Mouse (Mus musculus) forebrain, postnatal 0 days (tissue): ENCODE results near the gene Gtf2h1. TPM values are rescaled to one million over a fixed set of nuclear protein-coding genes. Genes with fewer than 3 reads are reported as not detected.
"Not testable (repeated sequence)": the region's sequence is repeated elsewhere in the genome, so short reads cannot be mapped to it uniquely, and the experiment has no call there.

ENCODE experiments used
- ATAC-seq: fragments of 200-750 bp; cut with Nextera tagmentation; 2 replicates; pipeline ENCODE4 v1.8.0; 2017; ENCODE audit warnings: mild to moderate bottlenecking, moderate library complexity
- DNase-seq: peaks from one replicate; pipeline ENCODE4 v3.0.0-alpha.2; 2015
- H3K27ac ChIP-seq: fragments of 300-500 bp; sonication (generic); 2 replicates; pipeline ENCODE4 v1.5.1; 2014; ENCODE audit warnings: low read depth, mild to moderate bottlenecking, antibody characterized with exemption, low read length, moderate library complexity, mixed read lengths
- H3K27me3 ChIP-seq: fragments of 300-500 bp; sonication (generic); 2 replicates; pipeline ENCODE4 v1.6.1; 2014; ENCODE audit warnings: mild to moderate bottlenecking, low read length, mixed read lengths; ENCODE audit not compliant: insufficient read depth
- H3K36me3 ChIP-seq: fragments of 300-500 bp; sonication (generic); 2 replicates; pipeline ENCODE4 v1.6.1; 2014; ENCODE audit warnings: mild to moderate bottlenecking, moderate library complexity; ENCODE audit not compliant: insufficient read depth
- H3K4me1 ChIP-seq: fragments of 300-500 bp; sonication (generic); 2 replicates; pipeline ENCODE4 v1.6.1; 2014; ENCODE audit warnings: antibody characterized with exemption; ENCODE audit not compliant: insufficient read depth
- H3K4me2 ChIP-seq: fragments of 300-500 bp; sonication (generic); 2 replicates; pipeline ENCODE4 v1.6.1; 2014; ENCODE audit warnings: low read depth, mild to moderate bottlenecking, moderate library complexity
- H3K4me3 ChIP-seq: fragments of 300-500 bp; sonication (generic); 2 replicates; pipeline ENCODE4 v1.5.1; 2014; ENCODE audit warnings: low read depth, low read length, mixed read lengths
- H3K9ac ChIP-seq: fragments of 300-500 bp; sonication (generic); 2 replicates; pipeline ENCODE4 v1.6.1; 2014; ENCODE audit warnings: mild to moderate bottlenecking
- H3K9me3 ChIP-seq: fragments of 300-500 bp; sonication (generic); 2 replicates; pipeline ENCODE4 v1.6.1; 2016; ENCODE audit warnings: low read length
- CTCF ChIP-seq: sonication (generic); IDR thresholded peaks from 2 replicates; pipeline ENCODE4 v1.5.1; 2016; ENCODE audit warnings: antibody characterized with exemption, control low read depth, low read depth
- WGBS: fragments of 180-500 bp; shearing (Covaris S2); extraction: QIAGEN DNeasy Blood & Tissue Kit; methylation state at CpG from one replicate; pipeline ENCODE4 v1.1.7; 2014; 5-methylcytosine and 5-hydroxymethylcytosine counted together
- polyA plus RNA-seq: library from polyadenylated mRNA; unstranded; fragments of >200 nt; fragmentation: Nextera tagmentation; extraction: Ambion mirVana; gene quantifications from 2 replicates; pipeline ENCODE4 v1.2.1, GENCODE M21; 2015
- total RNA-seq: library from RNA; depleted of rRNA; stranded (reverse); fragments of >200 nt; gene quantifications from 2 replicates; pipeline ENCODE4 v1.2.3, GENCODE M21; 2014

The Gtf2h1 gene
- total and polyA plus RNA-seq, 2 experiments from 2014 or later = 42.1 to 60.1 TPM

DNA sequence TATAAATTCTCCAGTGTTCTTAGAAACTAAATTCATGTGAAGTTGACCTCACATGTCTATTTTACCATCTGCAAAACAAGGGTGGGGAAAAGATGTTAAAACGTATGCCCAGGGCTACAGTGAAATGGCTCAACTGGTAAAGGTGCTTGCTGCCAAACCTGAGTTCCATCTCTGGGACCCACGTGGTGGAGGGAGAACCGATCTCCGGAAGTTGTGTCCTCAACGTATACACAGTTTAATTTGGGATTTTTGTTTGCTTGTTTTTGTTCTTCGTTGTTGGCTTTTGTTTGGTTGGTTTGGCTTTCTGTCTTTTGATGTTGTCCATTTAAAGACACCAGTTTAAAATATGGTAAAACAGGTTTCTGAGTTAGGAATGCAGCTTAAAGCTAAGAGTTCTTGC lies 876 bp downstream of the Gtf2h1 start:
- peak overlapping the region; percentile 91 for H3K4me2 ChIP-seq
- H3K9me3 ChIP-seq = no peaks in the 10 kb centered on the region
- DNase-seq (no peak), ATAC-seq (no peak)
- peak overlapping the region; percentile 94 for H3K9ac ChIP-seq
- WGBS = 65% methylated on average over 6 of the region's 6 CpGs
- H3K36me3 ChIP-seq = peaks cover 18% of the 10 kb centered on the region
- no peak for TF ChIP-seq CTCF
- H3K4me1 ChIP-seq = peaks cover 16% of the 10 kb centered on the region
- H3K4me3 ChIP-seq = peak overlapping the region; percentile 97
- H3K27ac ChIP-seq = no peak overlapping the region
- no peaks in the 10 kb centered on the region for H3K27me3 ChIP-seq

DNA sequence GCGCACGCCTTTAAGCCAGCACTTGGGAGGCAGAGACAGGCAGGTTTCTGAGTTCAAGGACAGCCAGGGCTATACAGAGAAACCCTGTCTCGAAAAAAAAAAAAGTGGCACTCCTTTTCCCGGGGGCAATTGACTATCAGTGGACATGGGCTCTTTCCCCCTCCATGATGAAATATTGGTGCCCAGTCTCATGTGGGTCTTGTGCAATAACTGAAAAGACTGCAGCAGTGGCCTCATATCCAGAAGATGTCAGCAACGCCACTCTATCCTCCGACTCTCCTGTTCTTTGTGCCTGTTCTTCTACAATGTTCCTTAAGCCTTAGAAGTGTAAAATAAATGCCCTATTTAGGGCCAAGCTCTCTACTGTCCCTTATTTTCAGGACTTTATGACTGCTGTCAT lies 14.4 kb downstream of the Gtf2h1 start:
- TF ChIP-seq CTCF = no peak

GRCm38 (mm10) chr7:46814012-46814411 lies 18.1 kb downstream of the Gtf2h1 start:
- 94% methylated on average over 4 of the region's 4 CpGs for WGBS
- Histone ChIP-seq H3K27me3 (no peaks in the 10 kb centered on the region), H3K4me2 (no peak overlapping the region), H3K27ac (no peak overlapping the region), H3K9ac (no peak overlapping the region), H3K9me3 (no peaks in the 10 kb centered on the region), H3K4me3 (no peak overlapping the region), H3K36me3 (peaks cover 68% of the 10 kb centered on the region), H3K4me1 (no peaks in the 10 kb centered on the region)
- TF ChIP-seq CTCF = no peak
- ATAC-seq (no peak), DNase-seq (no peak)

More for the DNA sequence above, 14.4 kb downstream of the Gtf2h1 start:
- Histone ChIP-seq H3K4me2 (no peak overlapping the region), H3K36me3 (peaks cover 59% of the 10 kb centered on the region), H3K9me3 (no peaks in the 10 kb centered on the region), H3K9ac (no peak overlapping the region), H3K27ac (no peak overlapping the region), H3K4me3 (no peak overlapping the region), H3K4me1 (no peaks in the 10 kb centered on the region), H3K27me3 (no peaks in the 10 kb centered on the region)
- 95% methylated on average over 6 of the region's 6 CpGs for WGBS
- DNase-seq = no peak
- no peak for ATAC-seq

- H3K4me2 ChIP-seq, H3K9ac ChIP-seq, H3K4me3 ChIP-seq, H3K27ac ChIP-seq, ATAC-seq, DNase-seq, H3K9me3 ChIP-seq, H3K27me3 ChIP-seq, H3K4me1 ChIP-seq: not testable (repeated sequence)
- peaks cover 57% of the 10 kb centered on the region for H3K36me3 ChIP-seq
- WGBS = 80% methylated on average over 15 of the region's 15 CpGs
Measured at GRCm38 (mm10) chr7:46820876-46821632, 25.2 kb downstream of the Gtf2h1 start.

DNA sequence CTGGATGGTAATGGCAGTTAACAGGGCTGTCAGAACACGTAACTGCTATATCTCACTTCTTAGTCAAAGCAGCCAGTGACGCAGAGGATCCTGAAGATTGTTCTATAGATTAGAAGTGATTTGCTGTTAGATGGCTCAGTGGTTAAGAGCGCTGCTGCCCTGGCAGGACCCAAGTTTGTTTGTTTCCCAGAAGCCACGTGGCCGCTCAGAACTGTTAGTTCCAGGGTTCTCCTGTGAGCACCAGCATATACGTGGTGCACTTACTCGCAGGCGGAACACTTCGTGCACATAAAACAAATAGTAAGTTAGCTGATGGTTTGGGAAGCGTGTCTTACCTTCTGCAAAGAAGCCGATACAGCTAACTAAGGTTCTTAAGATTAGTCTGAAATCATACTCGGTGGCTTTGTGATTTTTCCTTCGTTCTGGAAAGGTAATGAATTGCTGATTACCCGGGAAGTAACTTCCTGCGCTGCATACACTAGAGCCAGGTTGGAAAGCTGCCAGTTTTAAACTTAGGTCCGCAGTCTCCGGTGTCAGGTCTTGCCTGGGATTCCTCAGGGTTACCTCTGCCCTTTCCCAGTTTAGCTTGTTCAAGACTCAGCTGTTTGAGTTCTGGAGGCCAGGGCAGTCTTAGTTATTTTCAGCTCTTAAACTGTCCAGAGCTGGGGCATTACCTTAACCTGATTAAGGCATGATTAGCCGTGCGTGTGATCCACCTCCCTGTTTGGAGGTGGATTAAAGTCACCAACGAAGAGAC lies 31.3 kb downstream of the Gtf2h1 start:
- H3K4me3 ChIP-seq = no peak overlapping the region

GRCm38 (mm10) chr7:46827803-46828184 lies 31.9 kb downstream of the Gtf2h1 start:
- H3K27ac ChIP-seq = no peak overlapping the region
- no peak for ATAC-seq
- H3K4me3 ChIP-seq = no peak overlapping the region
- TF ChIP-seq CTCF = no peak
- H3K4me2 ChIP-seq = no peak overlapping the region
- H3K4me1 ChIP-seq = no peaks in the 10 kb centered on the region
- peaks cover 13% of the 10 kb centered on the region for H3K36me3 ChIP-seq
- no peaks in the 10 kb centered on the region for H3K27me3 ChIP-seq
- no peak for DNase-seq
- H3K9ac ChIP-seq = no peak overlapping the region
- WGBS = 93% methylated on average over 2 of the region's 2 CpGs
- H3K9me3 ChIP-seq = no peaks in the 10 kb centered on the region

More for the DNA sequence above, 31.3 kb downstream of the Gtf2h1 start:
- Histone ChIP-seq H3K27me3 (no peaks in the 10 kb centered on the region), H3K27ac (no peak overlapping the region), H3K36me3 (peaks cover 18% of the 10 kb centered on the region), H3K9me3 (no peaks in the 10 kb centered on the region), H3K4me2 (no peak overlapping the region), H3K9ac (no peak overlapping the region), H3K4me1 (no peaks in the 10 kb centered on the region)
- ATAC-seq (no peak), DNase-seq (no peak)
- no peak for TF ChIP-seq CTCF
- WGBS = 78% methylated on average over 20 of the region's 20 CpGs

GRCm38 (mm10) chr7:46829911-46830310 lies 34.0 kb downstream of the Gtf2h1 start:
- TF ChIP-seq CTCF = no peak
- WGBS = 87% methylated on average over 12 of the region's 12 CpGs
- H3K4me3 ChIP-seq = no peak overlapping the region

More at GRCm38 (mm10) chr7:46829911-46830310, 34.0 kb downstream of the Gtf2h1 start:
- H3K27ac ChIP-seq = no peak overlapping the region
- no peaks in the 10 kb centered on the region for H3K27me3 ChIP-seq
- DNase-seq (no peak), ATAC-seq (no peak)
- no peaks in the 10 kb centered on the region for H3K36me3 ChIP-seq
- no peak overlapping the region for H3K4me2 ChIP-seq
- no peaks in the 10 kb centered on the region for H3K9me3 ChIP-seq
- no peaks in the 10 kb centered on the region for H3K4me1 ChIP-seq
- no peak overlapping the region for H3K9ac ChIP-seq
